Mouse (Mus musculus): ENCODE results near the gene Tpk1. TPM values are rescaled to one million over a fixed set of nuclear protein-coding genes. Genes with fewer than 3 reads are reported as not detected.

Gene Tpk1
- polyA plus RNA-seq, 1 experiment = 0.03 TPM

DNA sequence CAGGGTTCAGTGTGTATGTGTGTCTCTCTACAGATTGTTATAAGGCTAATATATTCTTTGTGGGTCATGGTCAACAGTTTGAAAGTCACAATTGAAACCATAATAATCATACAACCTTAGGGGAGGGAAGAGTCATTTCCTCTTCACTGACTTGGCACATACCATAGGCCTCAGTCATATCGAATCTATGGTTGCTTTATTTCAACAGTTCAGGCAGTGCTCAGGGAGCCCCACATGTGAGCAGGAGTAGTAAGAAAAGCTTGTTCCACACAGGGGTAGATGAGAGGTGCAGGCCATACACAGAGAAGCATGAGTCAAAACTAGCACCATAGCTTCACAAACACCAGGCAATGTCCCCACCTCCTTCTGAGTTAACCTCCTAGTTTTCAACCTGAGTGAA, 323.1 kb downstream of the Tpk1 start:
- Histone ChIP-seq H3K27me3 (ENCODE audit: control insufficient read depth) (no peaks in the 10 kb centered on the region), H3K9me3 (ENCODE audit: control insufficient read depth, low read length) (no peaks in the 10 kb centered on the region), H3K4me3 (replicated peaks) (no peak overlapping the region), H3K36me3 (ENCODE audit: control insufficient read depth) (no peaks in the 10 kb centered on the region), H3K4me1 (ENCODE audit: control insufficient read depth) (no peaks in the 10 kb centered on the region)
- TF ChIP-seq GATA1 (IDR thresholded peaks at IDR 0.05; ENCODE audit: low read length) (no peak), TAL1 (IDR thresholded peaks at IDR 0.05; ENCODE audit: low read length) (no peak)

DNA sequence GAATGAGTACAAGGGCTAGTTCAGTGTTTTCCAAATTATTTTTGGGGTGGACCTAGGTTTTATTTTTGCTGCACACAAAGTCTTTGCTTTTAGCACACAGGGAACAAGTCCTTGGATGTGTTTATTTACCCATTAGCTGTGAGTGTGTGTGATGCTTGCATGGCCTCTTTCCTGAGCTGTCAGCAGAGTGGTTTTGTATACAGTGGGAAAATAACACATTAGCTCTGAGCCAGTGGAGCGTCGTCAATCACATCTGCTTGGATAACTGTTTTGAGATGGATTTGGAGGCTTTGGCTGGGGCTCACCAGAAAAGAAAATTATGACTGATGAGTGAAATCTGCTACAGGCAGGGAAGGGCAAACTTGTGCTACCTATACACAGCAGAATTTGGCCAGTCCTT, 323.7 kb downstream of the Tpk1 start:
- no peak overlapping the region for H3K4me3 ChIP-seq (replicated peaks)
- TF ChIP-seq TAL1 (IDR thresholded peaks at IDR 0.05; ENCODE audit: low read length) (no peak), GATA1 (IDR thresholded peaks at IDR 0.05; ENCODE audit: low read length) (no peak)
- H3K27me3 ChIP-seq (ENCODE audit: control insufficient read depth) = no peaks in the 10 kb centered on the region
- no peaks in the 10 kb centered on the region for H3K36me3 ChIP-seq (ENCODE audit: control insufficient read depth)
- no peaks in the 10 kb centered on the region for H3K4me1 ChIP-seq (ENCODE audit: control insufficient read depth)
- H3K9me3 ChIP-seq (ENCODE audit: control insufficient read depth, low read length) = no peaks in the 10 kb centered on the region

DNA sequence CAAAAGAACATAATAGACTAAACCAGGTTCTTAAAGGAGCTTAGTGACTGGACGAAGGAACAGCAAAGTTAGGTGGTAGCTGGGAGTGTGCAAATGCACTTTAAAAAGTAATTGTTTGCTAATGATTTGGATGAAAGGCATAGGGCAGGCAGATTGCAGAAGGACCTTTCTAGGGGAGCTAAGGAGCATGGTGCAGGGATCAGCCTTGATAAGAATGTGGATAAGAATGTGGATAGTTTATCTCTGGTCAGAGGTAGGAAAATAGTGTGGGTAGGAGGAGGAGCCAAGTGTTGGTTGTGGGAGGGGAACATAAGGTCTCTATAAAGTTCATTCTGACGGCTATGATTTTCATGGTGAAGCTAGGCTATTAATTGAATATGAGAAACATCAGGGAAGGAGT, 327.3 kb downstream of the Tpk1 start:
- Histone ChIP-seq H3K4me1 (ENCODE audit: control insufficient read depth) (no peaks in the 10 kb centered on the region), H3K27me3 (ENCODE audit: control insufficient read depth) (no peaks in the 10 kb centered on the region), H3K36me3 (ENCODE audit: control insufficient read depth) (no peaks in the 10 kb centered on the region), H3K4me3 (replicated peaks) (no peak overlapping the region), H3K9me3 (ENCODE audit: control insufficient read depth, low read length) (no peaks in the 10 kb centered on the region)
- no peak for TF ChIP-seq TAL1 (IDR thresholded peaks at IDR 0.05; ENCODE audit: low read length)
- TF ChIP-seq GATA1 (IDR thresholded peaks at IDR 0.05; ENCODE audit: low read length) = no peak

DNA sequence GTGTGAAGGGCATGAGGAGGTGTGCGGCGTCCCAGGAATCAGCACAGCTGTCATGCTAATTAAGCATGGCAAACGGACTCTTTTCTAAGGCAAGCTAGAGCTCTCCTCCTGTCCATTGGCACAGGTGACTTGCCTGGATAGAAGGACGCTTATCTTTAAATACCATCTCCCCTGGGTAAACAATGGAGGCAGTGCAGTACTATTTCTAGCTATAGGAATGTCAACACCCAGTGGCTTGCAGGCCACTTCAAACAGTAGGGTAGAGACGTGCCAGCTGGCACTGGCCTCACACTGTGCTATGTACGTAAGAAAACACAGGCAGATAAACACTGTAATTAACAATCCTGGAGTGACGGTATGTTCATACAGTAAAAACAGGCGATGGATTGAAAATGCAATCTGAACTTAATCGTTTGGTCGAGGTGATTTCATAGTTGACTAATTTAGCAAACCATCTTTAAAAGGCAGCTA, 328.6 kb downstream of the Tpk1 start:
- TF ChIP-seq TAL1 (IDR thresholded peaks at IDR 0.05; ENCODE audit: low read length) (no peak), GATA1 (IDR thresholded peaks at IDR 0.05; ENCODE audit: low read length) (no peak)
- Histone ChIP-seq H3K27me3 (ENCODE audit: control insufficient read depth) (no peaks in the 10 kb centered on the region), H3K4me3 (replicated peaks) (no peak overlapping the region)

DNA sequence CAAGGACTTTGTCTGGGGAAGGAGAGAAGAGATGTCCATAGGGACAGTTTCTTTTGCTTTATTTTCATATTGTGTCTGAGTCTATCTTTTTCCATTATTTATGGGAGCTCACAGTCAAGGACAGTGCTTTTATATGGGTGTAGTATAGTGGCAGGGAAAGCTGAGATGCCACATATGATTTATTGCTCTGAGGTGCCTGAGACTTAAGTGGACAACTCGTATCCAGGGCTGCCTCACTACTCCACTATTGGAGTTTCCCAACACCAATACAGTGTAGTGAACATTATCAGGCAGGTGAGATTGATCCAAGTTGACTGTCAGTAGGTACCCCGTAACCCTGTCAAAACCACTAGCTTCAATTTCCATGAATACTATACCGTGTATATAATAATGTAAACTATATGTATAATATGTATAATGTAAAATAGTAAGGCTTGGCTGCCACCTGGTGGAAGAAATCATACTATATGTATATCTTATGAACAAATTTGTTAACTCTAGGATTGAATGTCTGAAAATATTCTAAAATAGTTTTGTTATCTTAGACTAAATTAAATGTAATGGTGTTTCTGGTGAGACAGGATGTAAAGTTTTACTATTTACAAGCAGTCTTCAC, 330.4 kb downstream of the Tpk1 start:
- Histone ChIP-seq H3K9me3 (ENCODE audit: control insufficient read depth, low read length) (no peaks in the 10 kb centered on the region), H3K27me3 (ENCODE audit: control insufficient read depth) (no peaks in the 10 kb centered on the region), H3K4me1 (ENCODE audit: control insufficient read depth) (no peaks in the 10 kb centered on the region), H3K4me3 (replicated peaks) (no peak overlapping the region), H3K36me3 (ENCODE audit: control insufficient read depth) (no peaks in the 10 kb centered on the region)
- TF ChIP-seq TAL1 (IDR thresholded peaks at IDR 0.05; ENCODE audit: low read length) (no peak), GATA1 (IDR thresholded peaks at IDR 0.05; ENCODE audit: low read length) (no peak)

More for the DNA sequence above, 328.6 kb downstream of the Tpk1 start:
- Histone ChIP-seq H3K36me3 (ENCODE audit: control insufficient read depth) (no peaks in the 10 kb centered on the region), H3K4me1 (ENCODE audit: control insufficient read depth) (no peaks in the 10 kb centered on the region), H3K9me3 (ENCODE audit: control insufficient read depth, low read length) (no peaks in the 10 kb centered on the region)

DNA sequence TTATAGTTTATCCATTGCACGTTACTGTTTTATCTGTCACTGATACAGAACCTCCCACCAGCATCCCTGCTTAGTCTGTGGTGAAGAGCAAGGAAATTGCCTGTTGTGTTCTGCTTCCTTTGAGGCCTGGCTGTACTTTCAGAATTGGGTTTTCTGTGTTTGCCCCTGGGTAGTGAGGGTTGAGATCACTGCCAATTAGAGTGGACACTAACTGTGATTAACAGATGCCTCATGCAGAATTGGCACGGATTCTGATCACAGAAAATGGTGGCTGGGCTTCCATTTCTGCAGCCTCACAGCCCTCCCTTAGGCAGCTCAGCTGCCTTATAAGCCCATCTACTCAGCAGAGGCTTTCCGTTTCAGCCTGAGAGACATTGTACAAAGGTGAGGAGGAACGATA, 332.6 kb downstream of the Tpk1 start:
- H3K27me3 ChIP-seq (ENCODE audit: control insufficient read depth) = no peaks in the 10 kb centered on the region
- H3K4me3 ChIP-seq (replicated peaks) = no peak overlapping the region
- H3K4me1 ChIP-seq (ENCODE audit: control insufficient read depth) = no peaks in the 10 kb centered on the region
- no peaks in the 10 kb centered on the region for H3K9me3 ChIP-seq (ENCODE audit: control insufficient read depth, low read length)
- H3K36me3 ChIP-seq (ENCODE audit: control insufficient read depth) = no peaks in the 10 kb centered on the region
- TF ChIP-seq GATA1 (IDR thresholded peaks at IDR 0.05; ENCODE audit: low read length) (no peak), TAL1 (IDR thresholded peaks at IDR 0.05; ENCODE audit: low read length) (no peak)

DNA sequence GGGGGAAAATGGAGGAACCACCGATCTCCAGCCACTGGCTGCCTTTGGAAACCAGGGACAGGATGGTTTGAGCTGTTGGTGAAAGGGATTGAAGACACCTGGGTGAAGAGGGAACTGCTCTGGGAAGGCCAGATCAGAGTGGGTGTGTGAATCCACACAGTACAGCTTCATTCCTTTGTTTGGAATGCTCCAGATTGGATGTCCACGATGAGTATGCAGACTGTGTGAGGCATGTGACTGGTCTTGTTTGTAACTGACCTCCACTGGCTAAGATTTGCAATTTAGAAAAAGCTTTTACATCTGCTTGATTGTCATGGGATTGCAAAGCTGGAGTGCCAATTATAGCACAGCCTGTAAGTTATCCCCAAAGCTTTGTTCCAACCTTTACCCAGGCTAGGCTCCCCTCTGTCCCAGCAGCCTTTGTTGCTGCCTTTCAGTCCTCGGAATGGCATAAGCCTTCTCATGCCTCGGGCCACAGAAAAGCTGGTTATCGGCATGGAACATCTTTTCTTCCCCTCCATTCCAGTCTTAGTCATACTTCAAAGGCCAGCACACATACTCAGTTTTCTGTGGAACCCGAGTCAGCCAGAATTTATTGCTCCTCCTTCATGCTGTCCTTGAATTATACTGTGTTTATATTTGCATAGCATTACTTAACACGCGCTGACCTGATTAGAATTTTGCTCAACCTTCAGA, 353.0 kb downstream of the Tpk1 start:
- H3K4me3 ChIP-seq (replicated peaks) = no peak overlapping the region
- no peaks in the 10 kb centered on the region for H3K36me3 ChIP-seq (ENCODE audit: control insufficient read depth)
- no peak for TF ChIP-seq GATA1 (IDR thresholded peaks at IDR 0.05; ENCODE audit: low read length)
- TF ChIP-seq TAL1 (IDR thresholded peaks at IDR 0.05; ENCODE audit: low read length) = no peak

DNA sequence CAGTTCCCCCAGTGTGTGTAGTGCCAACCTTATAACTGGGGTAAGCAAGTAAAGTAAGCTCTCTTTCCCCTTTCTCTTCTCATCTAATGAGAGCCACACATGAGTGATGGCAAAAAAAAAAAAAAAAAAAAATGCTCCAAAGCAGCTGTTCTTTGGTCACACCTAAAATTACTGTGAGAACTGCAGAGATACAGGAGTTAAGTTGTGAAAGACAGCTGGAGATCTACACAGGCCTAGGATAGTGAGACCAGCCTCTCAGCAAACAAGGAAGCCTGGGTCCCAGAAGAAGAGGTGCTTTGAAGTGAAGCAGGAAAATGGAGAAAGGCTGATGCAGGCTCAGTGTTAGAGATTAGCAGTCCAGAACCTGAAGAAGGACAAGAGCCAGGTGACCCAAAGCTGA, 353.5 kb downstream of the Tpk1 start:
- TF ChIP-seq TAL1 (IDR thresholded peaks at IDR 0.05; ENCODE audit: low read length) (no peak), GATA1 (IDR thresholded peaks at IDR 0.05; ENCODE audit: low read length) (no peak)
- H3K4me1 ChIP-seq (ENCODE audit: control insufficient read depth) = no peaks in the 10 kb centered on the region
- no peaks in the 10 kb centered on the region for H3K27me3 ChIP-seq (ENCODE audit: control insufficient read depth)
- no peaks in the 10 kb centered on the region for H3K9me3 ChIP-seq (ENCODE audit: control insufficient read depth, low read length)
- H3K4me3 ChIP-seq (replicated peaks) = no peak overlapping the region
- no peaks in the 10 kb centered on the region for H3K36me3 ChIP-seq (ENCODE audit: control insufficient read depth)

More for the DNA sequence above, 353.0 kb downstream of the Tpk1 start:
- no peaks in the 10 kb centered on the region for H3K9me3 ChIP-seq (ENCODE audit: control insufficient read depth, low read length)
- H3K27me3 ChIP-seq (ENCODE audit: control insufficient read depth) = no peaks in the 10 kb centered on the region
- no peaks in the 10 kb centered on the region for H3K4me1 ChIP-seq (ENCODE audit: control insufficient read depth)

DNA sequence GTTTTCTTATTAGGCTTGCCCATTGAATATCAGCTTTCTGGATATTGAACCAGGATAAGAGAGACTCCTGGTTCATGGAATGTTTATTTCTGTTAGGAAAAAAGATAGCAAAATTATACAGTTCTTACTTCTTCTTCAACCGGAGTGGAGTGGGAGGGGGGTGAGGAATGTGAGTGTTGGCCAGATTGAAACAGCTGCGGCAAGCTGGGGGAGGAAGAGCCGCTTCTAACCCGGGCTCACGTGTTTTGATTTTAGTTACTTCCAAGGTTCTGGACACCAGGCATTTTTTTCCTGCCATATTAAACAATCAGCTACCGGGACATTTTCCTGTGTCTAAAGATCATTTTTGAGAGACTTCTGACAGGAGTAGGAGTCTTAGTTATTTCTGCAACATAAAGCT, 356.0 kb downstream of the Tpk1 start:
- H3K9me3 ChIP-seq (ENCODE audit: control insufficient read depth, low read length) = no peaks in the 10 kb centered on the region
- H3K4me3 ChIP-seq (replicated peaks) = no peak overlapping the region
- H3K4me1 ChIP-seq (ENCODE audit: control insufficient read depth) = no peaks in the 10 kb centered on the region
- H3K36me3 ChIP-seq (ENCODE audit: control insufficient read depth) = no peaks in the 10 kb centered on the region
- no peak for TF ChIP-seq GATA1 (IDR thresholded peaks at IDR 0.05; ENCODE audit: low read length)
- no peak for TF ChIP-seq TAL1 (IDR thresholded peaks at IDR 0.05; ENCODE audit: low read length)
- no peaks in the 10 kb centered on the region for H3K27me3 ChIP-seq (ENCODE audit: control insufficient read depth)

Data from erythroblast, embryonic 14.5 days (primary cell).